Mouse (Mus musculus) ovary, postnatal 36 days (tissue): Measurements from ENCODE around the gene Gm43518.

Experiments used
- DNase-seq: peaks from one replicate; pipeline ENCODE4 v3.0.0; 2022; ENCODE audit warnings: low spot score, mixed read lengths

Gene Gm43518

DNA sequence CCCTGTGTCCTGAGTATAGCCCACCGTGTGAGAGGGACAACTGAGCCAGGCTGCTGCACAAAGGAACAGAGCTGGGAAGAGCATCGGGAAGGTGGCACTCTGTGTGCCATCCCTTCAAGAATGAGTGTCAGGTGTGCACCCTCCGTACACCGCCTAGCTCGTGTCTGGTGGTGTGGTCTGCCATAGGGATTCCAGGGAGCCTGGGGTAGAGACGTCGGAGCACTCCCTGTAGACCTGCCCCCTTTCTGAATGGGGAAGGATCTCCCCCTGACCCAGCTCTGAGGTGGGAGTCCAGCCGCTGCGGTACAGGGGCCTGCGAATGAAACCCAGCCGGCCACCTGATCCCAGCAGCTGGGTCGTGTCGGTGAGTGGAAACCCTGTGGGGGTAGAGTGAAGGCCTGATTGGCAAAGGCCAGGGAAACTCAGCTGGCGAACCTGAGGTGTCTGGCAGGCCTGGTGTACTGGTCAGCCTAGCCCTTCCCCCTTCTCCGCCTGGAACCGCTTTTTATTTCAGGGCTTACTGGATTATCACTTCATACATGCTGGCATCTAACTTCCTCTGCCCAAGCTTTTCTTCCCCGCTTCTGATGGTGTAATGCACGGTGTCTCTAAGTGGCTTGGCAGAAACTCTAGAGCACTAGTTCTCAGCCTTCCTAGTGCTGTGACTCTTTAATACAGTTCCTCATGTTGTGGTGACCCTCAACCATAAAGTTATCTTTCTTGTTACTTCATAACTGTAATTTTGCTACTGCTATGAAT lies 52.2 kb downstream of the Gm43518 start:
- DNase-seq = no peak

DNA sequence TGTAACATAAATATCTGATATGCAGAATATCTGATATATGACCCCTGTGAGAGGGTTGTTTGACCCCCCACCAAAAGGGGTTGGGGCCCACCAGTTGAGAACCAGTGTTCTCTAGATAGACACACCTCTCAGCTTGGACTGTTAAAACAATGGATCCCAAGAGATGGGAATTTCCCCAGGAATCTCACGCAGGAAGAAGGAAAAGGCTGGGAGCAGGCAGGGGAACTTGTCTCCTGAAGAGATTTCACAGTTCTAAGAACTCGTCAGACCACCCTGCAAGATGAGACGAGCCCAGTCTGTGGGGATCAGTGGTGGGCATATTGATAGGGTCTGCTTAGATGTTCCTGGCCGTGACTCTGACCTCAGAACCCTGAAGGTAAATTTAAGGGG lies 52.8 kb downstream of the Gm43518 start:
- DNase-seq = no peak

GRCm38 (mm10) chr5:123980521-123981249 lies 53.5 kb downstream of the Gm43518 start:
- peak; percentile 2 for DNase-seq

DNA sequence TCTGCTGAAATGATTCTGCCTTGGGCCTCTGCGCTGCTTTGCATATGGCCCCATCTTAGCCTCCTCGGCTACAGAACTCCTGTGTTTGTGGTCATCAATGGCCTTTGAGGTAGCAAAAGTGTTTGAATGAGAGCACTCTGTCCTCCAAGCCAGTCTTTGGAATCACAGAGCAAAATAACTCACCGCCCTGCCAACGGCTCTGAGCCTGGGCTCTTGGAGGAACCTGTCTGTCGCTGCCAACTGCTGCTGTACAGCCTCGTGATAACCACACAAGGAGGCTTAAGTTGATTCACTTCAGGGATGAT lies 54.0 kb downstream of the Gm43518 start:
- DNase-seq = no peak

- DNase-seq = no peak
These were observed 55.6 kb downstream of the Gm43518 start for GRCm38 (mm10) chr5:123982838-123983237.

GRCm38 (mm10) chr5:123985434-123985833 lies 58.2 kb downstream of the Gm43518 start:
- no peak for DNase-seq

DNA sequence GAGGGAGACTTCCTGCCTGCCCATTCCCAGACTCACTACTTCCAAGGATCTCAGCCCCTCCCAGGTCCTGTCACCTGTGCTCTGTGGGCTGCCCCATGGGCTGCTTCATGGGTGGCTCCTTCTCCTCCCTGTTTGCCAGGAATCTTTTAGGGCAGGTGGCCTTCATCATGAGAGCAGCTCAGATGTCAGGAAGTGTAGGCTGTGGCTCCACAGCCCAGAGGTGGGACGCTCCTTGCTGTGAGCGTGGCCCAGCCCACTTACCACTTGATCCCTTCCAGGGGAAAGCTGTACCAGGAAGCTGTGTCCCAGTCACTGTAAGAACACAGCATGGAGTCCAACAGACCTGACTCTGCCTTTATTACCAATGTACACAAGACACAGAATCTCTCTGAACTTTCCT lies 59.7 kb downstream of the Gm43518 start:
- DNase-seq = no peak

- no peak for DNase-seq
These were observed 60.3 kb downstream of the Gm43518 start for GRCm38 (mm10) chr5:123987511-123987910.
